Mouse (Mus musculus): ENCODE results near the gene Bcor. TPM values are rescaled to one million over a fixed set of nuclear protein-coding genes. Genes with fewer than 3 reads are reported as not detected.

The Bcor gene
- total and polyA plus RNA-seq, 3 experiments, result 44.6 to 88.7 (median 61.6) TPM

- TF ChIP-seq MEF2A (IDR thresholded peaks at IDR 0.05; ENCODE audit: extremely low read depth, insufficient replicate concordance, low read depth, low read length, poor library complexity, severe bottlenecking), result no peak
- no peak for TF ChIP-seq NELFE (IDR thresholded peaks at IDR 0.05; ENCODE audit: low read depth, low read length)
- TF ChIP-seq HCFC1 (IDR thresholded peaks at IDR 0.05; ENCODE audit: low read depth, low read length), result no peak
These were observed 107.5 kb downstream of the Bcor start (continued) for GRCm38 (mm10) chrX:12052651-12053050.

DNA sequence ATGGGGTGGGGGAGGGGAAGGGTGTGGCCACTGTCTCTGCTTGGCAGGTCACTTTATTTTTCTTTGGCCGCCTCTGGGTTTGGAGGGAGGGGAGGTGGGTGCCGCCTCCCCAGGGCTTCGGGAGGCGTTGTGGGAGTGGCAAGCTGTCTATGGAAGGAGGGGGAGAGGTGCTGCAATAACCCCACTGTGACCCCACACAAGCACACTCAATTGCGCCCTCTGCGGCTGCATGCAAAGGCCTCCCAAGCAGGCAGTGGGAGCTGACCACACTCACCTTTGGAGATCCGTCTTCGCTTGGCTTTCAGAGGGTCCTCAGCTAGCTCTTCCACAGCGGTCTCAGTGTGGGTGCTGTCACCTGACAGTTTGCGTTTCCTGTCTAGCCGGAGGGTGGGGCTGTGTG lies 111.4 kb downstream of the Bcor start:
- no peak for DNase-seq (ENCODE audit: low read depth, low spot score)
- TF ChIP-seq SMC3 (IDR thresholded peaks at IDR 0.05; ENCODE audit: low read depth, low read length), result no peak
- no peak for TF ChIP-seq HCFC1 (IDR thresholded peaks at IDR 0.05; ENCODE audit: low read depth, low read length)
- no peak for TF ChIP-seq POLR2A (IDR thresholded peaks at IDR 0.05; ENCODE audit: control insufficient read depth in 1 of 2, insufficient read depth in 1 of 2, low read depth in 1 of 2, low read length in 2 of 2, poor library complexity in 1 of 2)
- no peak for TF ChIP-seq TAL1 (IDR thresholded peaks at IDR 0.05; ENCODE audit: low read length)
- H3K36me3 ChIP-seq (ENCODE audit: control insufficient read depth in 1 of 2, insufficient read depth in 2 of 2, low read length in 2 of 2), result peaks cover 0 to 22% of the 10 kb centered on the region in 2 experiments; a peak in 2 of 4 replicates

GRCm38 (mm10) chrX:12048166-12048565 lies 112.0 kb downstream of the Bcor start:
- Histone ChIP-seq H3K4me3 (ENCODE audit: control insufficient read depth in 1 of 2, insufficient read depth in 1 of 2, low read depth in 2 of 2, low read length in 2 of 2) (no peak overlapping the region), H3K9me3 (replicated peaks; ENCODE audit: insufficient read depth, low read length) (no peaks in the 10 kb centered on the region), H3K9ac (ENCODE audit: control insufficient read depth, low read depth, low read length, poor library complexity, severe bottlenecking) (no peak overlapping the region), H3K79me2 (ENCODE audit: control insufficient read depth, insufficient read depth, low read length, poor library complexity) (no peaks in the 10 kb centered on the region), H3K27ac (ENCODE audit: control insufficient read depth, low read depth, low read length) (no peak overlapping the region), H3K27me3 (ENCODE audit: control insufficient read depth in 1 of 2, insufficient read depth in 2 of 2, low read length in 2 of 2) (no peaks in the 10 kb centered on the region), H3K36me3 (ENCODE audit: control insufficient read depth in 1 of 2, insufficient read depth in 2 of 2, low read length in 2 of 2) (peaks cover 0 to 26% of the 10 kb centered on the region in 2 experiments; a peak in 2 of 4 replicates), H3K4me1 (ENCODE audit: control insufficient read depth in 1 of 2, insufficient read depth in 2 of 2, low read length in 2 of 2) (no peaks in the 10 kb centered on the region)
- no peak for DNase-seq (ENCODE audit: low read depth, low spot score)
- TF ChIP-seq MAX (IDR thresholded peaks at IDR 0.05; ENCODE audit: low read length), result no peak
- TF ChIP-seq MEF2A (IDR thresholded peaks at IDR 0.05; ENCODE audit: extremely low read depth, insufficient replicate concordance, low read depth, low read length, poor library complexity, severe bottlenecking), result no peak
- TF ChIP-seq ELF1 (IDR thresholded peaks at IDR 0.05; ENCODE audit: low read depth, low read length), result no peak
- no peak for TF ChIP-seq EP300 (IDR thresholded peaks at IDR 0.05; ENCODE audit: low read depth in 1 of 2, low read length in 2 of 2)
- no peak for TF ChIP-seq SIN3A (IDR thresholded peaks at IDR 0.05; ENCODE audit: low read length)
- no peak for TF ChIP-seq CHD2 (IDR thresholded peaks at IDR 0.05; ENCODE audit: low read length)
- no peak for TF ChIP-seq POLR2A (IDR thresholded peaks at IDR 0.05; ENCODE audit: control insufficient read depth in 1 of 2, insufficient read depth in 1 of 2, low read depth in 1 of 2, low read length in 2 of 2, poor library complexity in 1 of 2)
- TF ChIP-seq TBP (IDR thresholded peaks at IDR 0.05; ENCODE audit: low read depth, low read length), result no peak
- TF ChIP-seq POLR2AphosphoS5 (IDR thresholded peaks at IDR 0.05; ENCODE audit: borderline replicate concordance, low read depth, low read length), result no peak

More for the DNA sequence above, 111.4 kb downstream of the Bcor start:
- Histone ChIP-seq H3K9ac (ENCODE audit: control insufficient read depth, low read depth, low read length, poor library complexity, severe bottlenecking) (no peak overlapping the region), H3K27ac (ENCODE audit: control insufficient read depth, low read depth, low read length) (no peak overlapping the region), H3K79me2 (ENCODE audit: control insufficient read depth, insufficient read depth, low read length, poor library complexity) (no peaks in the 10 kb centered on the region), H3K9me3 (replicated peaks; ENCODE audit: insufficient read depth, low read length) (no peaks in the 10 kb centered on the region), H3K4me3 (ENCODE audit: control insufficient read depth in 1 of 2, insufficient read depth in 1 of 2, low read depth in 2 of 2, low read length in 2 of 2) (no peak overlapping the region), H3K4me1 (ENCODE audit: control insufficient read depth in 1 of 2, insufficient read depth in 2 of 2, low read length in 2 of 2) (no peaks in the 10 kb centered on the region), H3K27me3 (ENCODE audit: control insufficient read depth in 1 of 2, insufficient read depth in 2 of 2, low read length in 2 of 2) (no peaks in the 10 kb centered on the region)
